ENCODE assay signal across 8 mouse cellular contexts in genomic region chr2:25982426-25983091, GRCm38 (mm10). TPM values are rescaled to one million over a fixed set of nuclear protein-coding genes. Genes with fewer than 3 reads are reported as not detected.
A peak's percentile ranks its signal among the peaks of the same experiment; 100 is the strongest.
DNase-seq lines count a peak whose midpoint lies in the region; ATAC-seq and TF ChIP-seq lines count a peak whose summit lies in the region.

No protein-coding gene starts in this region.

- no peaks in the 10 kb centered on the region for H3K9me3 ChIP-seq in ES-Bruce4 (replicated peaks; ENCODE audit: control insufficient read depth, insufficient read depth, low read length, poor library complexity, severe bottlenecking)
- no peaks in the 10 kb centered on the region for H3K9me3 ChIP-seq in hindbrain, embryonic 10.5 days
- H3K9me3 ChIP-seq in liver, embryonic 12.5 days (replicated peaks) = no peaks in the 10 kb centered on the region
- no peaks in the 10 kb centered on the region for H3K9me3 ChIP-seq in neural tube, embryonic 13.5 days

- no peak for TF ChIP-seq EP300 in ES-Bruce4 (IDR thresholded peaks at IDR 0.05; ENCODE audit: insufficient read depth, low read depth, low read length)

- no peak overlapping the region for H3K27ac ChIP-seq in kidney, adult 2 months (ENCODE audit: insufficient read depth, low read depth, low read length)
- no peak overlapping the region for H3K27ac ChIP-seq in ES-Bruce4 (ENCODE audit: insufficient read depth, low read length)
- peak overlapping the region; percentile 98 for H3K27ac ChIP-seq in hindbrain, embryonic 10.5 days
- peak overlapping the region; percentile 91 for H3K27ac ChIP-seq in liver, embryonic 12.5 days
- peak overlapping the region; percentile 97 for H3K27ac ChIP-seq in neural tube, embryonic 13.5 days (replicated peaks)

- 2% methylated on average over 76 of the region's 76 CpGs for WGBS in kidney, adult 2 months
- under 1% methylated on average over 76 of the region's 76 CpGs for WGBS in hindbrain, embryonic 10.5 days
- WGBS in liver, embryonic 12.5 days (ENCODE audit: insufficient replicate concordance) = under 1% methylated on average over 75 of the region's 76 CpGs
- under 1% methylated on average over 74 of the region's 76 CpGs for WGBS in neural tube, embryonic 13.5 days

- H3K4me1 ChIP-seq in kidney, adult 2 months (ENCODE audit: control insufficient read depth, insufficient read depth, low read length) = peaks cover 8% of the 10 kb centered on the region
- peaks cover 1% of the 10 kb centered on the region for H3K4me1 ChIP-seq in ES-Bruce4 (ENCODE audit: control insufficient read depth, insufficient read depth, low read length)
- peaks cover 38% of the 10 kb centered on the region for H3K4me1 ChIP-seq in hindbrain, embryonic 10.5 days (replicated peaks)
- H3K4me1 ChIP-seq in liver, embryonic 12.5 days = peaks cover 58% of the 10 kb centered on the region
- peaks cover 54% of the 10 kb centered on the region for H3K4me1 ChIP-seq in neural tube, embryonic 13.5 days (replicated peaks)

- peak overlapping the region; percentile 96 for H3K4me2 ChIP-seq in liver, embryonic 12.5 days
- peak overlapping the region; percentile 90 for H3K4me2 ChIP-seq in neural tube, embryonic 13.5 days

- H3K9ac ChIP-seq in ES-Bruce4 (ENCODE audit: low read depth, poor library complexity, severe bottlenecking) = peak overlapping the region; percentile 98
- peak overlapping the region; percentile 97 for H3K9ac ChIP-seq in liver, embryonic 12.5 days
- peak overlapping the region; percentile 99 for H3K9ac ChIP-seq in neural tube, embryonic 13.5 days

- no peak for TF ChIP-seq POLR2A in kidney, adult 2 months (IDR thresholded peaks at IDR 0.05; ENCODE audit: low read depth, low read length)
- TF ChIP-seq POLR2A in ES-Bruce4 (IDR thresholded peaks at IDR 0.05; ENCODE audit: insufficient read depth, low read length) = no peak

- ATAC-seq in liver, embryonic 12.5 days = no peak
- peak; percentile 36 for ATAC-seq in neural tube, embryonic 13.5 days (ENCODE audit: low read depth)
- ATAC-seq in megakaryocyte progenitor cell, adult 5-6 weeks (replicated peaks; ENCODE audit: poor library complexity) = no peak

- H3K36me3 ChIP-seq in kidney, adult 2 months (ENCODE audit: control insufficient read depth, insufficient read depth, low read length) = no peaks in the 10 kb centered on the region
- H3K36me3 ChIP-seq in ES-Bruce4 (ENCODE audit: control insufficient read depth, insufficient read depth, low read length, poor library complexity, severe bottlenecking) = no peaks in the 10 kb centered on the region
- H3K36me3 ChIP-seq in hindbrain, embryonic 10.5 days = peaks cover 26% of the 10 kb centered on the region
- 0 out of 2 replicates have a peak, but pooled peaks cover 4% of the 10 kb centered on the region for H3K36me3 ChIP-seq in liver, embryonic 12.5 days
- no peaks in the 10 kb centered on the region for H3K36me3 ChIP-seq in neural tube, embryonic 13.5 days

- H3K27me3 ChIP-seq in kidney, adult 2 months (replicated peaks; ENCODE audit: control insufficient read depth, insufficient read depth, low read length) = no peaks in the 10 kb centered on the region
- no peaks in the 10 kb centered on the region for H3K27me3 ChIP-seq in ES-Bruce4 (ENCODE audit: control insufficient read depth, insufficient read depth, low read length, poor library complexity, severe bottlenecking)
- peaks cover 7% of the 10 kb centered on the region; the same call in 1 of the 2 replicates for H3K27me3 ChIP-seq in hindbrain, embryonic 10.5 days (ENCODE audit: insufficient read depth, poor library complexity, severe bottlenecking)
- H3K27me3 ChIP-seq in liver, embryonic 12.5 days (replicated peaks) = peaks cover 28% of the 10 kb centered on the region
- no peaks in the 10 kb centered on the region for H3K27me3 ChIP-seq in neural tube, embryonic 13.5 days

- no peak for DNase-seq in kidney, adult 2 months
- DNase-seq in kidney, adult 18-20 months = no peak
- peak; percentile 60 for DNase-seq in embryo, embryonic 9.5 days (ENCODE audit: extremely low spot score)
- peak; percentile 62 for DNase-seq in hindbrain, embryonic 10.5 days (ENCODE audit: low spot score)

- H3K4me3 ChIP-seq in kidney, adult 2 months (ENCODE audit: insufficient read depth, low read depth, low read length) = peak overlapping the region; percentile 79
- H3K4me3 ChIP-seq in ES-Bruce4 (ENCODE audit: low read depth, low read length) = peak overlapping the region; percentile 88
- peak overlapping the region; percentile 95 for H3K4me3 ChIP-seq in hindbrain, embryonic 10.5 days
- H3K4me3 ChIP-seq in liver, embryonic 12.5 days = peak overlapping the region; percentile 95
- peak overlapping the region; percentile 96 for H3K4me3 ChIP-seq in neural tube, embryonic 13.5 days

- no peak for TF ChIP-seq CTCF in kidney, adult 2 months (conservative IDR thresholded peaks at IDR 0.05; ENCODE audit: insufficient read depth, insufficient read length, low read depth, low read length)
- no peak for TF ChIP-seq CTCF in ES-Bruce4 (IDR thresholded peaks at IDR 0.05; ENCODE audit: low read depth, low read length)

RNA-seq across cellular contexts. Expression of gene Camsap1, which starts 0.5 kb away (rescaled TPM):
- polyA plus RNA-seq in kidney, adult 2 months (2012; rRNA removed) = 6.3 and 7.1 TPM in 2 replicates
- polyA plus RNA-seq in ES-Bruce4 (2011; ENCODE audit: insufficient read depth, insufficient read length, low read depth, missing spikeins) = 63.0 and 63.4 TPM in 2 replicates
- 33.4 and 48.7 TPM in 2 replicates for polyA plus RNA-seq in hindbrain, embryonic 10.5 days (2016; fragmentation: Nextera tagmentation; extraction: Ambion mirVana)
- 13.0 and 13.5 TPM in 2 replicates for polyA plus RNA-seq in liver, embryonic 12.5 days (2016; fragmentation: Nextera tagmentation; extraction: Ambion mirVana)
- polyA plus RNA-seq in neural tube, embryonic 13.5 days (2015; fragmentation: Nextera tagmentation; extraction: Ambion mirVana) = 55.6 and 61.4 TPM in 2 replicates
- total RNA-seq in megakaryocyte progenitor cell, adult 5-6 weeks (2015) = 12.5 and 13.2 TPM in 2 replicates
- 7.9 and 14.2 TPM in 2 replicates for total RNA-seq in megakaryocyte progenitor cell, adult 5-6 weeks (2017)

RNA-seq across cellular contexts. Expression of gene Ubac1, which starts 39.0 kb away (rescaled TPM):
- polyA plus RNA-seq in kidney, adult 2 months (2012; rRNA removed) = 63.4 and 65.8 TPM in 2 replicates
- polyA plus RNA-seq in ES-Bruce4 (2011; ENCODE audit: insufficient read depth, insufficient read length, low read depth, missing spikeins) = 87.0 and 95.0 TPM in 2 replicates
- polyA plus RNA-seq in hindbrain, embryonic 10.5 days (2016; fragmentation: Nextera tagmentation; extraction: Ambion mirVana) = 94.4 and 96.9 TPM in 2 replicates
- polyA plus RNA-seq in liver, embryonic 12.5 days (2016; fragmentation: Nextera tagmentation; extraction: Ambion mirVana) = 487 and 506 TPM in 2 replicates
- 116 and 124 TPM in 2 replicates for polyA plus RNA-seq in neural tube, embryonic 13.5 days (2015; fragmentation: Nextera tagmentation; extraction: Ambion mirVana)
- total RNA-seq in megakaryocyte progenitor cell, adult 5-6 weeks (2015) = 62.2 and 62.7 TPM in 2 replicates
- total RNA-seq in megakaryocyte progenitor cell, adult 5-6 weeks (2017) = 34.4 and 44.1 TPM in 2 replicates

Comparison
In these comparisons a context has a peak if more than half of its experiments do, and no peak if none do; other contexts are left out.
1. DNase-seq: peak in embryo, embryonic 9.5 days (single experiment) and hindbrain, embryonic 10.5 days (single experiment); none in kidney, adult 2 months (single experiment) and kidney, adult 18-20 months (single experiment).
2. H3K27ac ChIP-seq: peak in hindbrain, embryonic 10.5 days (single experiment), liver, embryonic 12.5 days (single experiment) and neural tube, embryonic 13.5 days (single experiment); none in kidney, adult 2 months (single experiment) and ES-Bruce4 (single experiment).
3. Peak in every context shown above with its lines, with median percentiles within 50 percentile points of each other: H3K4me3 ChIP-seq and H3K9ac ChIP-seq.